10 mouse cellular contexts compared by ENCODE assay signal in the genomic region with DNA sequence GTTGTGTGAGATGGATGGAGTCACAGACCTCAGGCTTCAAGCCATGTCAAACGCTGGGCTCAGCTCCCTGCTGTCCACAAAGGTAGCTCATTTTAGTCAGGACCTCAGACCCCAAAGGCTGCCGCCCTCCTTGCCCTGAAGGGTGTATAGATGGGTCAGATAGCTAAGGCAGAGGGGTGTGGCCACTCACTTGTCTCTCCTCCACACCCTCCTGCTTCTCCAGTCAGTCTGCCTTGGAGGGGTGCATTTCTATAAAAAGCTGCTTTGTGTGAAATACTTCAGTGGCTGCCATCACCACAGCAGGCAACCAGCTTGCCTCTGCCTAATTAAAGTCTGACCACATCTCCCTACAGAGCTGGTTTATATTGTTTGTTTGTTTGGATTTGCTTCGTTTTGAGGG.
DNase-seq lines count a peak whose midpoint lies in the region; ATAC-seq and TF ChIP-seq lines count a peak whose summit lies in the region.
"Had no signal": no experiment of that assay in that cellular context is flagged by ENCODE, and none has a peak within 500 bp of the region (broad histone marks: within the 10 kb centered on the region; RNA-seq: fewer than 3 reads in every experiment).

No protein-coding gene starts in this region.

- H3K4me2 ChIP-seq in midbrain, embryonic 12.5 days (replicated peaks): no peak overlapping the region
- H3K4me2 ChIP-seq in midbrain, embryonic 13.5 days (replicated peaks): no peak overlapping the region
- no peak overlapping the region for H3K4me2 ChIP-seq in forebrain, embryonic 14.5 days (ENCODE audit: low read length)
- H3K4me2 ChIP-seq in limb, embryonic 15.5 days: no peak overlapping the region
- H3K4me2 ChIP-seq in stomach, postnatal 0 days (replicated peaks; ENCODE audit: low read depth): no peak overlapping the region
- H3K4me2 ChIP-seq: liver, embryonic 15.5 days had no signal

- no peak overlapping the region for H3K4me3 ChIP-seq in midbrain, embryonic 12.5 days
- H3K4me3 ChIP-seq in midbrain, embryonic 13.5 days (replicated peaks): no peak overlapping the region
- no peak overlapping the region for H3K4me3 ChIP-seq in forebrain, embryonic 14.5 days (ENCODE audit: low read depth, low read length)
- H3K4me3 ChIP-seq in limb, embryonic 15.5 days: no peak overlapping the region
- no peak overlapping the region for H3K4me3 ChIP-seq in stomach, postnatal 0 days (ENCODE audit: low read depth, low read length)
- H3K4me3 ChIP-seq: layer of hippocampus, adult 2 months; liver, embryonic 15.5 days had no signal

- TF ChIP-seq EP300 in stomach, postnatal 0 days (optimal IDR thresholded peaks at IDR 0.05): no peak

- no peak overlapping the region for H3K9ac ChIP-seq in midbrain, embryonic 12.5 days (replicated peaks)
- H3K9ac ChIP-seq in midbrain, embryonic 13.5 days (replicated peaks): no peak overlapping the region
- no peak overlapping the region for H3K9ac ChIP-seq in forebrain, embryonic 14.5 days (ENCODE audit: low read length)
- no peak overlapping the region for H3K9ac ChIP-seq in limb, embryonic 15.5 days
- H3K9ac ChIP-seq in stomach, postnatal 0 days (ENCODE audit: low read length): no peak overlapping the region
- H3K9ac ChIP-seq: liver, embryonic 15.5 days had no signal

- 46% methylated on average over 3 of the region's 3 CpGs for WGBS in midbrain, embryonic 12.5 days
- WGBS in midbrain, embryonic 13.5 days: 46% methylated on average over 3 of the region's 3 CpGs
- 9% methylated on average over 3 of the region's 3 CpGs for WGBS in forebrain, embryonic 14.5 days
- WGBS in limb, embryonic 15.5 days: 43% methylated on average over 3 of the region's 3 CpGs
- WGBS in stomach, postnatal 0 days: 57% methylated on average over 3 of the region's 3 CpGs

- peak; percentile 34; the same call in 1 of the 2 replicates for ATAC-seq in midbrain, embryonic 12.5 days (ENCODE audit: low FRiP score, low read depth)
- ATAC-seq in midbrain, embryonic 13.5 days: no peak
- ATAC-seq in forebrain, embryonic 14.5 days: peak; percentile 34; the same call in 1 of the 2 replicates
- ATAC-seq in limb, embryonic 15.5 days (ENCODE audit: insufficient number of reproducible peaks, low FRiP score, low TSS enrichment, low read depth): 0 out of 2 replicates have a peak, but pooled peaks have one; percentile 24
- no peak for ATAC-seq in stomach, postnatal 0 days (ENCODE audit: low FRiP score, low TSS enrichment)

- no peaks in the 10 kb centered on the region for H3K36me3 ChIP-seq in midbrain, embryonic 12.5 days
- no peaks in the 10 kb centered on the region for H3K36me3 ChIP-seq in midbrain, embryonic 13.5 days
- H3K36me3 ChIP-seq in forebrain, embryonic 14.5 days (ENCODE audit: control insufficient read depth, insufficient read depth, low read length): no peaks in the 10 kb centered on the region
- no peaks in the 10 kb centered on the region for H3K36me3 ChIP-seq in limb, embryonic 15.5 days
- H3K36me3 ChIP-seq in stomach, postnatal 0 days (ENCODE audit: control insufficient read depth, insufficient read depth, low read length): no peaks in the 10 kb centered on the region
- H3K36me3 ChIP-seq: liver, embryonic 15.5 days had no signal

- peaks cover 3% of the 10 kb centered on the region; the same call in 1 of the 2 replicates for H3K4me1 ChIP-seq in midbrain, embryonic 12.5 days
- peaks cover 5% of the 10 kb centered on the region; the same call in 1 of the 2 replicates for H3K4me1 ChIP-seq in midbrain, embryonic 13.5 days (replicated peaks)
- no peaks in the 10 kb centered on the region for H3K4me1 ChIP-seq in forebrain, embryonic 14.5 days (ENCODE audit: control insufficient read depth, insufficient read depth, low read length)
- peaks cover 9% of the 10 kb centered on the region; the same call in 1 of the 2 replicates for H3K4me1 ChIP-seq in limb, embryonic 15.5 days
- H3K4me1 ChIP-seq in stomach, postnatal 0 days (replicated peaks; ENCODE audit: control insufficient read depth, insufficient read depth): no peaks in the 10 kb centered on the region; the same call in none of the 2 replicates
- H3K4me1 ChIP-seq: liver, embryonic 15.5 days had no signal

- H3K9me3 ChIP-seq in midbrain, embryonic 12.5 days: no peaks in the 10 kb centered on the region
- no peaks in the 10 kb centered on the region for H3K9me3 ChIP-seq in midbrain, embryonic 13.5 days
- no peaks in the 10 kb centered on the region for H3K9me3 ChIP-seq in forebrain, embryonic 14.5 days (replicated peaks; ENCODE audit: control insufficient read depth, low read length)
- H3K9me3 ChIP-seq in limb, embryonic 15.5 days: no peaks in the 10 kb centered on the region
- no peaks in the 10 kb centered on the region for H3K9me3 ChIP-seq in stomach, postnatal 0 days (ENCODE audit: control insufficient read depth, low read length)
- H3K9me3 ChIP-seq: liver, embryonic 15.5 days had no signal

- H3K27me3 ChIP-seq in midbrain, embryonic 12.5 days: no peaks in the 10 kb centered on the region
- H3K27me3 ChIP-seq in midbrain, embryonic 13.5 days: no peaks in the 10 kb centered on the region
- no peaks in the 10 kb centered on the region for H3K27me3 ChIP-seq in forebrain, embryonic 14.5 days (replicated peaks; ENCODE audit: control insufficient read depth, insufficient read depth, low read length)
- H3K27me3 ChIP-seq in limb, embryonic 15.5 days: no peaks in the 10 kb centered on the region
- H3K27me3 ChIP-seq in stomach, postnatal 0 days (ENCODE audit: control insufficient read depth, insufficient read depth, low read length): no peaks in the 10 kb centered on the region
- H3K27me3 ChIP-seq: liver, embryonic 15.5 days had no signal

- H3K27ac ChIP-seq in midbrain, embryonic 12.5 days (replicated peaks): no peak overlapping the region
- no peak overlapping the region for H3K27ac ChIP-seq in midbrain, embryonic 13.5 days
- H3K27ac ChIP-seq in forebrain, embryonic 14.5 days (ENCODE audit: low read depth, low read length): no peak overlapping the region
- no peak overlapping the region for H3K27ac ChIP-seq in limb, embryonic 15.5 days
- no peak overlapping the region for H3K27ac ChIP-seq in stomach, postnatal 0 days (replicated peaks)
- H3K27ac ChIP-seq: layer of hippocampus, adult 2 months; liver, embryonic 15.5 days had no signal

- DNase-seq in embryo, embryonic 11 days: peak; percentile 10
- peak; percentile 46 for DNase-seq in forebrain, embryonic 14.5 days (ENCODE audit: low spot score)
- no peak for DNase-seq in gastrocnemius, adult 18-20 months (ENCODE audit: low spot score)
- no peak for DNase-seq in stomach, postnatal 0 days (ENCODE audit: low spot score)
- DNase-seq: cerebellum, adult 11-12 months had no signal

- TF ChIP-seq CTCF in stomach, postnatal 0 days (IDR thresholded peaks at IDR 0.05; ENCODE audit: low read depth): no peak

Comparison
In these comparisons a context has a peak if more than half of its experiments do, and no peak if none do; other contexts are left out.
1. ATAC-seq: peak in midbrain, embryonic 12.5 days (single experiment), forebrain, embryonic 14.5 days (single experiment) and limb, embryonic 15.5 days (single experiment); none in midbrain, embryonic 13.5 days (single experiment) and stomach, postnatal 0 days (single experiment).
2. DNase-seq: peak in embryo, embryonic 11 days (single experiment) and forebrain, embryonic 14.5 days (single experiment); none in gastrocnemius, adult 18-20 months (single experiment) and stomach, postnatal 0 days (single experiment).